Mouse (Mus musculus): ENCODE results near the gene Zfp85. TPM values are rescaled to one million over a fixed set of nuclear protein-coding genes. Genes with fewer than 3 reads are reported as not detected.
"Not testable (repeated sequence)": the region's sequence is repeated elsewhere in the genome, so short reads cannot be mapped to it uniquely, and the experiment has no call there.

Zfp85 gene
- polyA plus RNA-seq, 1 experiment from 2014 or later: 5.8 TPM

GRCm38 (mm10) chr13:67729441-67729840 lies 25.6 kb downstream of the Zfp85 start:
- peak; percentile 37 for ATAC-seq (ENCODE audit: low FRiP score)
- Histone ChIP-seq H3K4me3 (replicated peaks) (peak overlapping the region; percentile 61), H3K9ac (peak overlapping the region; percentile 74), H3K4me2 (peak overlapping the region; percentile 67)
- H3K27me3 ChIP-seq; H3K9me3 ChIP-seq; H3K36me3 ChIP-seq (replicated peaks); H3K4me1 ChIP-seq; H3K27ac ChIP-seq: not testable (repeated sequence)
- WGBS: 40% methylated on average over 4 of the region's 4 CpGs

GRCm38 (mm10) chr13:67728641-67729318 lies 26.2 kb downstream of the Zfp85 start, which contains the start of gene Zfp65:
Zfp65 (minus strand) TSS chr13:67729173.
- Histone ChIP-seq H3K4me1 (0 out of 2 replicates have a peak, but pooled peaks cover 5% of the 10 kb centered on the region), H3K4me3 (replicated peaks) (peak within 1 kb of the TSS; percentile 61), H3K27me3 (no peaks in the 10 kb centered on the region), H3K9ac (peak within 1 kb of the TSS; percentile 74), H3K4me2 (peak within 1 kb of the TSS; percentile 67), H3K9me3 (0 out of 2 replicates have a peak, but pooled peaks cover 3% of the 10 kb centered on the region), H3K36me3 (replicated peaks) (no peaks in the 10 kb centered on the region), H3K27ac (no peak within 1 kb of the TSS)
- 1% methylated on average over 18 of the region's 21 CpGs for WGBS
- ATAC-seq (ENCODE audit: low FRiP score): peak; percentile 78

GRCm38 (mm10) chr13:67728106-67728505 lies 26.9 kb downstream of the Zfp85 start:
- H3K4me1 ChIP-seq: peaks cover 9% of the 10 kb centered on the region
- H3K27me3 ChIP-seq: no peaks in the 10 kb centered on the region
- H3K4me3 ChIP-seq (replicated peaks): no peak overlapping the region
- H3K27ac ChIP-seq: no peak overlapping the region
- no peaks in the 10 kb centered on the region for H3K9me3 ChIP-seq
- H3K36me3 ChIP-seq (replicated peaks): no peaks in the 10 kb centered on the region
- no peak for ATAC-seq (ENCODE audit: low FRiP score)
- no peak overlapping the region for H3K9ac ChIP-seq
- WGBS: 75% methylated on average over 1 of the region's 1 CpGs
- H3K4me2 ChIP-seq: peak overlapping the region; percentile 67

GRCm38 (mm10) chr13:67725331-67725730 lies 29.7 kb downstream of the Zfp85 start:
- not testable (repeated sequence) for H3K9me3 ChIP-seq; H3K4me2 ChIP-seq; H3K4me3 ChIP-seq (replicated peaks); H3K9ac ChIP-seq; ATAC-seq (ENCODE audit: low FRiP score); H3K27me3 ChIP-seq; H3K27ac ChIP-seq; H3K36me3 ChIP-seq (replicated peaks)
- H3K4me1 ChIP-seq: peaks cover 12% of the 10 kb centered on the region
- WGBS: 76% methylated on average over 2 of the region's 2 CpGs

GRCm38 (mm10) chr13:67723848-67724479 lies 31.1 kb downstream of the Zfp85 start:
- Histone ChIP-seq H3K36me3 (replicated peaks) (no peaks in the 10 kb centered on the region), H3K4me1 (peaks cover 7% of the 10 kb centered on the region), H3K9me3 (no peaks in the 10 kb centered on the region), H3K9ac (peak overlapping the region; percentile 68), H3K27me3 (no peaks in the 10 kb centered on the region), H3K4me2 (peak overlapping the region; percentile 66), H3K4me3 (replicated peaks) (peak overlapping the region; percentile 73), H3K27ac (peak overlapping the region; percentile 54; the same call in 1 of the 2 replicates)
- ATAC-seq (ENCODE audit: low FRiP score): peak; percentile 95
- WGBS: under 1% methylated on average over 17 of the region's 17 CpGs

Other genes starting within 250 kb of the Zfp85 start
- not detected in 2 replicates for gene Gm26965, start 229.1 kb downstream of the Zfp85 start, polyA plus RNA-seq (2016; fragmentation: Nextera tagmentation; extraction: Ambion mirVana)
- 28.3 and 29.7 TPM in 2 replicates for gene Zfp87, start 229.1 kb downstream of the Zfp85 start, polyA plus RNA-seq (2016; fragmentation: Nextera tagmentation; extraction: Ambion mirVana)
- gene Zfp748, start 201.4 kb downstream of the Zfp85 start, polyA plus RNA-seq (2016; fragmentation: Nextera tagmentation; extraction: Ambion mirVana): 15.7 and 16.6 TPM in 2 replicates
- 4.8 and 5.3 TPM in 2 replicates for gene Zfp729b, start 145.5 kb downstream of the Zfp85 start, polyA plus RNA-seq (2016; fragmentation: Nextera tagmentation; extraction: Ambion mirVana)
- gene Gm49345, start 117.5 kb downstream of the Zfp85 start, polyA plus RNA-seq (2016; fragmentation: Nextera tagmentation; extraction: Ambion mirVana): 0.49 TPM in 1 of 2 replicates, not detected in the other
- 3.4 and 3.8 TPM in 2 replicates for gene Zfp729a, start 117.4 kb downstream of the Zfp85 start, polyA plus RNA-seq (2016; fragmentation: Nextera tagmentation; extraction: Ambion mirVana)
- 13.5 and 13.8 TPM in 2 replicates for gene Zfp738, start 68.2 kb downstream of the Zfp85 start, polyA plus RNA-seq (2016; fragmentation: Nextera tagmentation; extraction: Ambion mirVana)
- gene Zfp65, start 26.1 kb downstream of the Zfp85 start, polyA plus RNA-seq (2016; fragmentation: Nextera tagmentation; extraction: Ambion mirVana): 9.3 and 9.6 TPM in 2 replicates
- gene Zfp493, start 24.5 kb upstream of the Zfp85 start, polyA plus RNA-seq (2016; fragmentation: Nextera tagmentation; extraction: Ambion mirVana): 3.3 TPM in 2 replicates
- 9.1 and 10.2 TPM in 2 replicates for gene Zfp273, start 58.5 kb upstream of the Zfp85 start, polyA plus RNA-seq (2016; fragmentation: Nextera tagmentation; extraction: Ambion mirVana)
- gene Gm10037, start 75.9 kb upstream of the Zfp85 start, polyA plus RNA-seq (2016; fragmentation: Nextera tagmentation; extraction: Ambion mirVana): 3.4 and 4.6 TPM in 2 replicates
- not detected in 2 replicates for gene BC048507, start 108.1 kb upstream of the Zfp85 start, polyA plus RNA-seq (2016; fragmentation: Nextera tagmentation; extraction: Ambion mirVana)